Mouse (Mus musculus) lung, embryonic 16.5 days (tissue): ENCODE measurements at regions not wholly inside any gene's neighbourhood (a gene's known extent, or its start where the extent isn't known, plus 50 kb on each side); places are given as distances from the start of the nearest gene placed in this dataset.
A peak's percentile ranks its signal among the peaks of the same experiment; 100 is the strongest.

Experiments
- ATAC-seq: fragments of 200-750 bp; cut with Nextera tagmentation; 2 replicates; pipeline ENCODE4 v1.8.0; 2017; ENCODE audit warnings: low read depth, mild to moderate bottlenecking, moderate library complexity
- H3K27ac ChIP-seq: fragments of 300-500 bp; sonication (generic); 2 replicates; pipeline ENCODE4 v1.5.1; 2014; ENCODE audit warnings: mild to moderate bottlenecking, control low read depth, low read length
- H3K27me3 ChIP-seq: fragments of 300-500 bp; sonication (generic); 2 replicates; pipeline ENCODE4 v1.6.1; 2014; ENCODE audit warnings: low read depth, low read length, mixed read lengths; ENCODE audit not compliant: control insufficient read depth, insufficient read depth
- H3K36me3 ChIP-seq: fragments of 300-500 bp; sonication (generic); 2 replicates; pipeline ENCODE4 v1.6.1; 2014; ENCODE audit warnings: low read length; ENCODE audit not compliant: control insufficient read depth, insufficient read depth
- H3K4me1 ChIP-seq: fragments of 300-500 bp; sonication (generic); replicated peaks from 2 replicates; pipeline ENCODE4 v1.6.1; 2014; ENCODE audit warnings: low read length, mixed read lengths; ENCODE audit not compliant: control insufficient read depth, insufficient read depth
- H3K4me2 ChIP-seq: fragments of 300-500 bp; sonication (generic); 2 replicates; pipeline ENCODE4 v1.6.1; 2014; ENCODE audit warnings: low read depth, low read length, control low read depth
- H3K4me3 ChIP-seq: fragments of 300-500 bp; sonication (generic); 2 replicates; pipeline ENCODE4 v1.5.1; 2014; ENCODE audit warnings: mild to moderate bottlenecking, low read length, control low read depth
- H3K9ac ChIP-seq: fragments of 300-500 bp; sonication (generic); 2 replicates; pipeline ENCODE4 v1.6.1; 2014; ENCODE audit warnings: low read length, control low read depth
- H3K9me3 ChIP-seq: fragments of 300-500 bp; sonication (generic); 2 replicates; pipeline ENCODE4 v1.6.1; 2016; ENCODE audit warnings: low read length; ENCODE audit not compliant: control insufficient read depth
- WGBS: fragments of 180-500 bp; shearing (Covaris S2); extraction: QIAGEN DNeasy Blood & Tissue Kit; methylation state at CpG from one replicate; pipeline ENCODE4 v1.1.7; 2014; 5-methylcytosine and 5-hydroxymethylcytosine counted together

- no peak for ATAC-seq
- H3K36me3 ChIP-seq, result no peaks in the 10 kb centered on the region
- 69% methylated on average over 3 of the region's 3 CpGs for WGBS
- H3K4me3 ChIP-seq, result no peak overlapping the region
- no peak overlapping the region for H3K27ac ChIP-seq
- no peaks in the 10 kb centered on the region for H3K4me1 ChIP-seq
- H3K9ac ChIP-seq, result no peak overlapping the region
- no peak overlapping the region for H3K4me2 ChIP-seq
- H3K27me3 ChIP-seq, result no peaks in the 10 kb centered on the region
- H3K9me3 ChIP-seq, result no peaks in the 10 kb centered on the region
These were observed 326.7 kb downstream of the Rnf144a start for GRCm38 (mm10) chr12:26088389-26088788.

GRCm38 (mm10) chr12:26086923-26087322 is 328.1 kb downstream of the Rnf144a start:
- no peak overlapping the region for H3K4me2 ChIP-seq
- no peaks in the 10 kb centered on the region for H3K4me1 ChIP-seq
- whole genome bisulfite sequencing, result 87% methylated on average over 4 of the region's 4 CpGs
- H3K36me3 ChIP-seq, result no peaks in the 10 kb centered on the region
- no peak overlapping the region for H3K27ac ChIP-seq
- ATAC-seq, result no peak
- no peaks in the 10 kb centered on the region for H3K9me3 ChIP-seq
- H3K27me3 ChIP-seq, result no peaks in the 10 kb centered on the region
- no peak overlapping the region for H3K4me3 ChIP-seq
- H3K9ac ChIP-seq, result no peak overlapping the region

- no peak overlapping the region for H3K4me3 ChIP-seq
- no peak overlapping the region for H3K9ac ChIP-seq
- no peaks in the 10 kb centered on the region for H3K4me1 ChIP-seq
- H3K4me2 ChIP-seq, result no peak overlapping the region
- H3K36me3 ChIP-seq, result no peaks in the 10 kb centered on the region
- 78% methylated on average over 3 of the region's 3 CpGs for WGBS
- H3K27ac ChIP-seq, result no peak overlapping the region
- ATAC-seq, result no peak
- H3K27me3 ChIP-seq, result no peaks in the 10 kb centered on the region
- H3K9me3 ChIP-seq, result no peaks in the 10 kb centered on the region
These were observed 328.6 kb downstream of the Rnf144a start for GRCm38 (mm10) chr12:26086414-26086813.

GRCm38 (mm10) chr12:26079061-26079625 is 335.9 kb downstream of the Rnf144a start:
- Histone ChIP-seq H3K27me3 (no peaks in the 10 kb centered on the region), H3K9me3 (no peaks in the 10 kb centered on the region), H3K27ac (no peak overlapping the region), H3K4me2 (no peak overlapping the region), H3K9ac (no peak overlapping the region), H3K36me3 (no peaks in the 10 kb centered on the region), H3K4me1 (no peaks in the 10 kb centered on the region), H3K4me3 (no peak overlapping the region)
- no peak for ATAC-seq
- WGBS, result 67% methylated on average over 4 of the region's 4 CpGs

GRCm38 (mm10) chr12:26075638-26076254 is 339.3 kb downstream of the Rnf144a start:
- H3K27me3 ChIP-seq, result no peaks in the 10 kb centered on the region; the same call in 1 of the 2 replicates
- ATAC-seq, result 0 out of 2 replicates have a peak, but pooled peaks have one; percentile 51
- no peaks in the 10 kb centered on the region for H3K4me1 ChIP-seq
- 25% methylated on average over 9 of the region's 9 CpGs for WGBS
- no peak overlapping the region for H3K4me2 ChIP-seq
- no peak overlapping the region for H3K4me3 ChIP-seq
- H3K27ac ChIP-seq, result no peak overlapping the region
- H3K9me3 ChIP-seq, result no peaks in the 10 kb centered on the region
- H3K36me3 ChIP-seq, result no peaks in the 10 kb centered on the region
- H3K9ac ChIP-seq, result no peak overlapping the region

GRCm38 (mm10) chr12:26072180-26072579 is 342.9 kb downstream of the Rnf144a start:
- no peak for ATAC-seq
- no peaks in the 10 kb centered on the region for H3K9me3 ChIP-seq
- H3K4me3 ChIP-seq, result no peak overlapping the region
- no peak overlapping the region for H3K9ac ChIP-seq
- H3K4me2 ChIP-seq, result no peak overlapping the region
- no peaks in the 10 kb centered on the region for H3K36me3 ChIP-seq
- H3K27ac ChIP-seq, result no peak overlapping the region
- no peaks in the 10 kb centered on the region; the same call in 1 of the 2 replicates for H3K27me3 ChIP-seq
- peaks cover 9% of the 10 kb centered on the region for H3K4me1 ChIP-seq
- WGBS, result 74% methylated on average over 7 of the region's 7 CpGs

- Histone ChIP-seq H3K4me2 (no peak overlapping the region), H3K9ac (no peak overlapping the region)
These were observed 343.4 kb downstream of the Rnf144a start for GRCm38 (mm10) chr12:26071610-26072009.

GRCm38 (mm10) chr12:26068685-26069008 is 346.4 kb downstream of the Rnf144a start:
- no peaks in the 10 kb centered on the region; the same call in 1 of the 2 replicates for H3K27me3 ChIP-seq
- H3K4me3 ChIP-seq, result no peak overlapping the region
- no peak overlapping the region; the same call in 1 of the 2 replicates for H3K9ac ChIP-seq
- peaks cover 9% of the 10 kb centered on the region for H3K4me1 ChIP-seq
- H3K9me3 ChIP-seq, result no peaks in the 10 kb centered on the region
- WGBS, result 20% methylated on average over 4 of the region's 4 CpGs
- H3K4me2 ChIP-seq, result peak overlapping the region; percentile 53
- no peak; the same call in 1 of the 2 replicates for ATAC-seq
- H3K27ac ChIP-seq, result no peak overlapping the region
- no peaks in the 10 kb centered on the region for H3K36me3 ChIP-seq

More at GRCm38 (mm10) chr12:26071610-26072009, 343.4 kb downstream of the Rnf144a start:
- no peak overlapping the region for H3K4me3 ChIP-seq
- H3K4me1 ChIP-seq, result peaks cover 9% of the 10 kb centered on the region
- no peaks in the 10 kb centered on the region; the same call in 1 of the 2 replicates for H3K27me3 ChIP-seq
- 4% methylated on average over 3 of the region's 3 CpGs for WGBS
- peak; percentile 67; the same call in 1 of the 2 replicates for ATAC-seq
- no peaks in the 10 kb centered on the region for H3K9me3 ChIP-seq
- no peak overlapping the region for H3K27ac ChIP-seq
- no peaks in the 10 kb centered on the region for H3K36me3 ChIP-seq

- peak; percentile 45 for ATAC-seq
- H3K4me2 ChIP-seq, result peak overlapping the region; percentile 53
- peaks cover 9% of the 10 kb centered on the region for H3K4me1 ChIP-seq
- no peak overlapping the region for H3K27ac ChIP-seq
- no peaks in the 10 kb centered on the region; the same call in 1 of the 2 replicates for H3K27me3 ChIP-seq
- H3K9me3 ChIP-seq, result no peaks in the 10 kb centered on the region
- 8% methylated on average over 24 of the region's 24 CpGs for WGBS
- H3K36me3 ChIP-seq, result no peaks in the 10 kb centered on the region
- peak overlapping the region; percentile 39; the same call in 1 of the 2 replicates for H3K9ac ChIP-seq
- peak overlapping the region; percentile 22 for H3K4me3 ChIP-seq
These were observed 347.0 kb downstream of the Rnf144a start for GRCm38 (mm10) chr12:26067866-26068684.
